Mouse (Mus musculus) megakaryocyte-erythroid progenitor cell, adult 5 weeks (primary cell): ENCODE data around the gene Cavin1. TPM values are rescaled to one million over a fixed set of nuclear protein-coding genes. Genes with fewer than 3 reads are reported as not detected.

Experiments
- polyA plus RNA-seq: library from polyadenylated mRNA; stranded (reverse); fragments of >175 nt; gene quantifications from 2 replicates; pipeline ENCODE4 v1.2.3, GENCODE M21; 2012

The Cavin1 gene
- 11.1 and 19.8 TPM in 2 replicates for polyA plus RNA-seq

DNA sequence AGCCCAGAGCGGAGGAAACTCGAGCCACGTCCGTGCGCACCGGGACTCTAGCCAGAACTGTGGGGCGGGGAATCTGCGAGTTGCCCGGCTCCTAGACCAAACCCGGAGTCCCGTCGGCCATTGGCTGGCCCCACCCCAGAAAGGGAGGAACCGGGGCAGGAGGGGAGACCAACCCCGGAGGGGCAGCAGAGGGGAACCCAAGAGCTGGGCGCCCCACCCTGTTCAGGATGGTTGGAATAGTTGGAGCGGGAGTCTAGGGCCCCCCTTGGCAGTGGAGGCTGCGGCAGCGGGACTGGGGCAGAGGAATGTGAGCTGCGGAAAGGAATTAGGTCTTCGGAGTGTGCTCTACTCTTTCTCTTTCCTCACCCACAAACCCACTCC, at the start of gene Cavin1:
Cavin1 (minus strand) TSS at position 331 of the 381 bp plus-strand sequence.

GRCm38 (mm10) chr11:101009046-101009887, 38.6 kb upstream of the Cavin1 start, which contains the start of gene Atp6v0a1:
TSS of gene Atp6v0a1 (plus strand) at chr11:101009452.

GRCm38 (mm10) chr11:100939512-100940151, 31.1 kb downstream of the Cavin1 start, which contains the start of gene Stat3:
TSS of gene Stat3 (minus strand) at chr11:100939540.

Other genes starting within 250 kb of the Cavin1 start
- 278 and 303 TPM in 2 replicates for gene Rab5c, start 232.7 kb downstream of the Cavin1 start, polyA plus RNA-seq
- 0.32 and 0.34 TPM in 2 replicates for gene Kcnh4, start 210.9 kb downstream of the Cavin1 start, polyA plus RNA-seq
- gene Hcrt, start 208.0 kb downstream of the Cavin1 start, polyA plus RNA-seq: 0.17 TPM in 1 of 2 replicates, not detected in the other
- 5.0 and 5.4 TPM in 2 replicates for gene Ghdc, start 199.9 kb downstream of the Cavin1 start, polyA plus RNA-seq
- 36.7 and 47.9 TPM in 2 replicates for gene Stat5b, start 120.2 kb downstream of the Cavin1 start, polyA plus RNA-seq
- 36.0 and 46.8 TPM in 2 replicates for gene Stat5a, start 111.5 kb downstream of the Cavin1 start, polyA plus RNA-seq
- gene Stat3, start 31.3 kb downstream of the Cavin1 start, polyA plus RNA-seq: 55.6 and 64.4 TPM in 2 replicates
- gene Atp6v0a1, start 38.6 kb upstream of the Cavin1 start, polyA plus RNA-seq: 14.5 and 15.3 TPM in 2 replicates
- 10.9 and 18.8 TPM in 2 replicates for gene Naglu, start 99.1 kb upstream of the Cavin1 start, polyA plus RNA-seq
- 14.7 and 25.8 TPM in 2 replicates for gene Hsd17b1, start 107.5 kb upstream of the Cavin1 start, polyA plus RNA-seq
- 28.1 and 33.5 TPM in 2 replicates for gene Coasy, start 111.7 kb upstream of the Cavin1 start, polyA plus RNA-seq
- 25.5 and 26.1 TPM in 2 replicates for gene Mlx, start 116.4 kb upstream of the Cavin1 start, polyA plus RNA-seq
- gene Psmc3ip, start 124.5 kb upstream of the Cavin1 start, polyA plus RNA-seq: 31.9 and 37.0 TPM in 2 replicates
- 10.3 and 11.6 TPM in 2 replicates for gene Retreg3, start 149.0 kb upstream of the Cavin1 start, polyA plus RNA-seq
- 65.7 and 69.7 TPM in 2 replicates for gene Tubg1, start 149.1 kb upstream of the Cavin1 start, polyA plus RNA-seq
- 0.12 TPM in 1 of 2 replicates, not detected in the other for gene Tubg2, start 185.0 kb upstream of the Cavin1 start, polyA plus RNA-seq
- gene Cntnap1, start 199.6 kb upstream of the Cavin1 start, polyA plus RNA-seq: 1.3 and 1.7 TPM in 2 replicates
- gene Plekhh3, start 200.5 kb upstream of the Cavin1 start, polyA plus RNA-seq: 1.7 and 2.8 TPM in 2 replicates
- 0.12 and 0.25 TPM in 2 replicates for gene Ccr10, start 204.6 kb upstream of the Cavin1 start, polyA plus RNA-seq